29 mouse cellular contexts compared by ENCODE assay signal in the genomic region with DNA sequence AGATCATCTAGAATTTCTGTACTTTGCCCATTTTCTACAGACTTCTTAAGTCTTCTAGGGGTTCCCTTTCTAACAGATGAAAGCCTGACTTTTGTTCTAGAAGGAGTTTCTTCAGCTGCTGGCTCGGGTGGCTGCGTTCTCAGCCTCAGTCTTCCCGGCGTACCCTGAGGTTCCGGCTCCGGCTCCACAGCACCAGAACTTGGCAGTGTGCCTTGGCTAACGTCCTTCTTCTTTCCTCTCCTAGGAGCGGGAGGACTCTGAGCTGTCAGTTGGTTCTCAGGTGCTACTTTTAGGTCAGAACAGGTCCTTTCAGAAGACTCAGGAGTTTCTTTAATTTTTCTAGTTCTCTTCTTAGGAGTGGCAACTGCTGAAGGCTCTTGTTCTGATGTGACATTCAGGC. TPM values are rescaled to one million over a fixed set of nuclear protein-coding genes. Genes with fewer than 3 reads are reported as not detected.
DNase-seq lines count a peak whose midpoint lies in the region; ATAC-seq lines count a peak whose summit lies in the region.
"Had no signal": no experiment of that assay in that cellular context is flagged by ENCODE, and none has a peak within 500 bp of the region (broad histone marks: within the 10 kb centered on the region; RNA-seq: fewer than 3 reads in every experiment).

No protein-coding gene starts in this region.

- H3K27ac ChIP-seq in kidney, embryonic 15.5 days = no peak overlapping the region
- H3K27ac ChIP-seq: forebrain, embryonic 12.5 days; hindbrain, embryonic 13.5 days; limb, embryonic 12.5 days; liver, embryonic 12.5 days; stomach, postnatal 0 days had no signal

- no peaks in the 10 kb centered on the region for H3K9me3 ChIP-seq in kidney, embryonic 15.5 days (replicated peaks)
- H3K9me3 ChIP-seq: forebrain, embryonic 12.5 days; G1E; hindbrain, embryonic 13.5 days; limb, embryonic 12.5 days; liver, embryonic 12.5 days had no signal

- H3K4me1 ChIP-seq in kidney, embryonic 15.5 days = no peaks in the 10 kb centered on the region
- H3K4me1 ChIP-seq: forebrain, embryonic 12.5 days; limb, embryonic 12.5 days; liver, embryonic 12.5 days had no signal

- no peak overlapping the region for H3K9ac ChIP-seq in kidney, embryonic 15.5 days
- H3K9ac ChIP-seq: forebrain, embryonic 12.5 days; hindbrain, embryonic 13.5 days; limb, embryonic 12.5 days; liver, embryonic 12.5 days had no signal

- ATAC-seq in kidney, embryonic 15.5 days (replicated peaks; ENCODE audit: low FRiP score) = no peak
- ATAC-seq: activated CD4-positive, CD25-positive, alpha-beta regulatory T cell, adult 4 months; liver, embryonic 12.5 days had no signal

- H3K4me2 ChIP-seq in kidney, embryonic 15.5 days = no peak overlapping the region
- H3K4me2 ChIP-seq: forebrain, embryonic 12.5 days; heart, embryonic 11.5 days; hindbrain, embryonic 13.5 days; limb, embryonic 12.5 days; liver, embryonic 12.5 days; midbrain, embryonic 11.5 days had no signal

- DNase-seq in adrenal gland, postnatal 25 days = peak; percentile 12
- no peak for DNase-seq in adrenal gland, postnatal 14 days
- DNase-seq in kidney, adult 18-20 months = peak; percentile 16
- peak; percentile 72 for DNase-seq in brain, adult 2 months (ENCODE audit: low read depth, low spot score)
- DNase-seq in cerebellum, adult 8-10 months = peak; percentile 55
- DNase-seq in thymus, adult 18-20 months = no peak
- DNase-seq in layer of hippocampus, postnatal 14 days (ENCODE audit: low spot score in 2 of 2) = no peak
- DNase-seq: gastrocnemius, postnatal 25 days; heart, postnatal 10 days; kidney, postnatal 14 days; layer of hippocampus, adult 9-11 months; lung, adult 2 months; lung, postnatal 4 days; right cerebral cortex, postnatal 4 days; thymus, postnatal 14 days had no signal

- no peak overlapping the region for H3K4me3 ChIP-seq in kidney, embryonic 15.5 days (replicated peaks)
- H3K4me3 ChIP-seq: forebrain, embryonic 12.5 days; hindbrain, embryonic 13.5 days; limb, embryonic 12.5 days; liver, embryonic 12.5 days had no signal

- WGBS in kidney, embryonic 15.5 days = 94% methylated on average over 8 of the region's 8 CpGs

- no peaks in the 10 kb centered on the region for H3K27me3 ChIP-seq in kidney, embryonic 15.5 days
- H3K27me3 ChIP-seq: forebrain, embryonic 12.5 days; hindbrain, embryonic 13.5 days; limb, embryonic 12.5 days; liver, embryonic 12.5 days had no signal

- peaks cover 86% of the 10 kb centered on the region for H3K36me3 ChIP-seq in kidney, embryonic 15.5 days

RNA-seq across cellular contexts. Expression of gene Kif28, which starts 7.9 kb away (rescaled TPM):
- not detected in 2 replicates for total RNA-seq in adrenal gland, postnatal 25 days (2021)
- 0.15 TPM in 1 of 2 replicates, not detected in the other for total RNA-seq in adrenal gland, postnatal 14 days (2021)
- polyA plus RNA-seq in kidney, embryonic 15.5 days (2015; fragmentation: Nextera tagmentation; extraction: Ambion mirVana) = not detected in 2 replicates
- under 1 TPM; 0.19 to 0.32 TPM for total RNA-seq in layer of hippocampus, postnatal 14 days (2021)
- total RNA-seq: common myeloid progenitor, adult 5-6 weeks had no signal
- polyA plus RNA-seq: activated CD4-positive, CD25-positive, alpha-beta regulatory T cell, adult 4 months; embryonic facial prominence, embryonic 11.5 days; forebrain, embryonic 12.5 days; G1E; hindbrain, embryonic 13.5 days; intestine, embryonic 14.5 days; limb, embryonic 12.5 days; liver, embryonic 12.5 days; midbrain, embryonic 11.5 days; stomach, postnatal 0 days had no signal

RNA-seq across cellular contexts. Expression of gene Gm10518, which starts 50.2 kb away (rescaled TPM):
- not detected in 2 replicates for total RNA-seq in adrenal gland, postnatal 25 days (2021)
- total RNA-seq in adrenal gland, postnatal 14 days (2021) = not detected in 2 replicates
- polyA plus RNA-seq in kidney, embryonic 15.5 days (2015; fragmentation: Nextera tagmentation; extraction: Ambion mirVana) = 0.21 TPM in 1 of 2 replicates, not detected in the other
- not detected for total RNA-seq in layer of hippocampus, postnatal 14 days (2021)
- total RNA-seq: common myeloid progenitor, adult 5-6 weeks; gastrocnemius, postnatal 25 days; heart, postnatal 10 days had no signal
- polyA plus RNA-seq: activated CD4-positive, CD25-positive, alpha-beta regulatory T cell, adult 4 months; frontal cortex, adult 2 months; G1E; hindbrain, embryonic 13.5 days; lung, adult 2 months had no signal

RNA-seq across cellular contexts. Expression of gene Ahctf1, which starts 50.5 kb away (rescaled TPM):
- 38.1 and 41.6 TPM in 2 replicates for total RNA-seq in adrenal gland, postnatal 25 days (2021)
- 39.6 and 40.4 TPM in 2 replicates for total RNA-seq in adrenal gland, postnatal 14 days (2021)
- 23.4 and 28.8 TPM in 2 replicates for polyA plus RNA-seq in kidney, embryonic 15.5 days (2015; fragmentation: Nextera tagmentation; extraction: Ambion mirVana)
- 10 to 100 TPM; 27.9 to 28.5 TPM for total RNA-seq in layer of hippocampus, postnatal 14 days (2021)

Comparison
In these comparisons a context has a peak if more than half of its experiments do, and no peak if none do; other contexts are left out.
1. DNase-seq: peak in adrenal gland, postnatal 25 days (single experiment), kidney, adult 18-20 months (single experiment), brain, adult 2 months (single experiment) and cerebellum, adult 8-10 months (single experiment); none in adrenal gland, postnatal 14 days (single experiment), thymus, adult 18-20 months (0 of 2) and layer of hippocampus, postnatal 14 days (0 of 2).